Mouse (Mus musculus): ENCODE measurements around the gene Secisbp2l. TPM values are rescaled to one million over a fixed set of nuclear protein-coding genes. Genes with fewer than 3 reads are reported as not detected.

Secisbp2l gene
- polyA plus RNA-seq, 1 experiment: 44.6 TPM

GRCm38 (mm10) chr2:125801947-125802346, 19.3 kb upstream of the Secisbp2l start:
- no peak for TF ChIP-seq CTCF (IDR thresholded peaks at IDR 0.05; ENCODE audit: insufficient read depth, low read depth, low read length)
- TF ChIP-seq POLR2A (IDR thresholded peaks at IDR 0.05; ENCODE audit: insufficient read depth, low read depth, low read length): no peak
- Histone ChIP-seq H3K27ac (ENCODE audit: insufficient read depth, low read depth, low read length) (no peak overlapping the region), H3K4me1 (ENCODE audit: control insufficient read depth, insufficient read depth, low read length) (no peaks in the 10 kb centered on the region), H3K4me3 (ENCODE audit: insufficient read depth, low read depth, low read length) (no peak overlapping the region)
- WGBS: 49% methylated on average over 4 of the region's 4 CpGs

GRCm38 (mm10) chr2:125801038-125801437, 18.4 kb upstream of the Secisbp2l start:
- Histone ChIP-seq H3K27ac (ENCODE audit: insufficient read depth, low read depth, low read length) (no peak overlapping the region), H3K4me3 (ENCODE audit: insufficient read depth, low read depth, low read length) (no peak overlapping the region), H3K4me1 (ENCODE audit: control insufficient read depth, insufficient read depth, low read length) (no peaks in the 10 kb centered on the region)
- 68% methylated on average over 8 of the region's 8 CpGs for WGBS
- TF ChIP-seq CTCF (IDR thresholded peaks at IDR 0.05; ENCODE audit: insufficient read depth, low read depth, low read length) (no peak), POLR2A (IDR thresholded peaks at IDR 0.05; ENCODE audit: insufficient read depth, low read depth, low read length) (no peak)

GRCm38 (mm10) chr2:125800428-125800827, 17.8 kb upstream of the Secisbp2l start:
- no peaks in the 10 kb centered on the region for H3K4me1 ChIP-seq (ENCODE audit: control insufficient read depth, insufficient read depth, low read length)
- 71% methylated on average over 4 of the region's 4 CpGs for WGBS
- H3K4me3 ChIP-seq (ENCODE audit: insufficient read depth, low read depth, low read length): no peak overlapping the region
- H3K27ac ChIP-seq (ENCODE audit: insufficient read depth, low read depth, low read length): no peak overlapping the region
- no peak for TF ChIP-seq POLR2A (IDR thresholded peaks at IDR 0.05; ENCODE audit: insufficient read depth, low read depth, low read length)
- no peak for TF ChIP-seq CTCF (IDR thresholded peaks at IDR 0.05; ENCODE audit: insufficient read depth, low read depth, low read length)

- H3K27ac ChIP-seq (ENCODE audit: insufficient read depth, low read depth, low read length): no peak overlapping the region
- no peaks in the 10 kb centered on the region for H3K4me1 ChIP-seq (ENCODE audit: control insufficient read depth, insufficient read depth, low read length)
- TF ChIP-seq CTCF (IDR thresholded peaks at IDR 0.05; ENCODE audit: insufficient read depth, low read depth, low read length): no peak
- TF ChIP-seq POLR2A (IDR thresholded peaks at IDR 0.05; ENCODE audit: insufficient read depth, low read depth, low read length): no peak
- H3K4me3 ChIP-seq (ENCODE audit: insufficient read depth, low read depth, low read length): no peak overlapping the region
Measured at GRCm38 (mm10) chr2:125797872-125798271, 15.2 kb upstream of the Secisbp2l start.

- TF ChIP-seq CTCF (IDR thresholded peaks at IDR 0.05; ENCODE audit: insufficient read depth, low read depth, low read length) (no peak), POLR2A (IDR thresholded peaks at IDR 0.05; ENCODE audit: insufficient read depth, low read depth, low read length) (no peak)
- 70% methylated on average over 2 of the region's 2 CpGs for WGBS
Measured at GRCm38 (mm10) chr2:125795118-125795517, 12.4 kb upstream of the Secisbp2l start.

GRCm38 (mm10) chr2:125794166-125794565, 11.5 kb upstream of the Secisbp2l start:
- 80% methylated on average over 2 of the region's 2 CpGs for WGBS
- TF ChIP-seq CTCF (IDR thresholded peaks at IDR 0.05; ENCODE audit: insufficient read depth, low read depth, low read length) (no peak), POLR2A (IDR thresholded peaks at IDR 0.05; ENCODE audit: insufficient read depth, low read depth, low read length) (no peak)
- no peak overlapping the region for H3K27ac ChIP-seq (ENCODE audit: insufficient read depth, low read depth, low read length)
- no peak overlapping the region for H3K4me3 ChIP-seq (ENCODE audit: insufficient read depth, low read depth, low read length)
- H3K4me1 ChIP-seq (ENCODE audit: control insufficient read depth, insufficient read depth, low read length): no peaks in the 10 kb centered on the region

More at GRCm38 (mm10) chr2:125795118-125795517, 12.4 kb upstream of the Secisbp2l start:
- Histone ChIP-seq H3K4me1 (ENCODE audit: control insufficient read depth, insufficient read depth, low read length) (no peaks in the 10 kb centered on the region), H3K27ac (ENCODE audit: insufficient read depth, low read depth, low read length) (no peak overlapping the region), H3K4me3 (ENCODE audit: insufficient read depth, low read depth, low read length) (no peak overlapping the region)

- 80% methylated on average over 11 of the region's 11 CpGs for WGBS
- Histone ChIP-seq H3K27ac (ENCODE audit: insufficient read depth, low read depth, low read length) (no peak overlapping the region), H3K4me1 (ENCODE audit: control insufficient read depth, insufficient read depth, low read length) (no peaks in the 10 kb centered on the region), H3K4me3 (ENCODE audit: insufficient read depth, low read depth, low read length) (no peak overlapping the region)
- TF ChIP-seq POLR2A (IDR thresholded peaks at IDR 0.05; ENCODE audit: insufficient read depth, low read depth, low read length): no peak
- TF ChIP-seq CTCF (IDR thresholded peaks at IDR 0.05; ENCODE audit: insufficient read depth, low read depth, low read length): no peak
Measured at GRCm38 (mm10) chr2:125792879-125793261, 10.2 kb upstream of the Secisbp2l start.

GRCm38 (mm10) chr2:125792144-125792878, 9.6 kb upstream of the Secisbp2l start:
- TF ChIP-seq POLR2A (IDR thresholded peaks at IDR 0.05; ENCODE audit: insufficient read depth, low read depth, low read length) (no peak), CTCF (IDR thresholded peaks at IDR 0.05; ENCODE audit: insufficient read depth, low read depth, low read length) (no peak)
- no peaks in the 10 kb centered on the region for H3K4me1 ChIP-seq (ENCODE audit: control insufficient read depth, insufficient read depth, low read length)
- WGBS: 67% methylated on average over 2 of the region's 2 CpGs
- H3K4me3 ChIP-seq (ENCODE audit: insufficient read depth, low read depth, low read length): no peak overlapping the region
- H3K27ac ChIP-seq (ENCODE audit: insufficient read depth, low read depth, low read length): no peak overlapping the region

GRCm38 (mm10) chr2:125791485-125791885, 8.8 kb upstream of the Secisbp2l start:
- TF ChIP-seq POLR2A (IDR thresholded peaks at IDR 0.05; ENCODE audit: insufficient read depth, low read depth, low read length): no peak
- no peak for TF ChIP-seq CTCF (IDR thresholded peaks at IDR 0.05; ENCODE audit: insufficient read depth, low read depth, low read length)
- H3K4me3 ChIP-seq (ENCODE audit: insufficient read depth, low read depth, low read length): no peak overlapping the region
- H3K4me1 ChIP-seq (ENCODE audit: control insufficient read depth, insufficient read depth, low read length): no peaks in the 10 kb centered on the region
- H3K27ac ChIP-seq (ENCODE audit: insufficient read depth, low read depth, low read length): no peak overlapping the region
- 85% methylated on average over 7 of the region's 7 CpGs for WGBS
